Mouse (Mus musculus) spleen, adult 2 months (tissue): ENCODE results near the gene Rapgef5. TPM values are rescaled to one million over a fixed set of nuclear protein-coding genes. Genes with fewer than 3 reads are reported as not detected.

ENCODE experiments used
- DNase-seq, 2 experiments: peaks; one replicate each; pipeline versions ENCODE4 v3.0.0 to v3.0.0-alpha.2; 2012 to 2021; ENCODE audit warnings: low spot score in 2 of 2, low read depth in 1 of 2
- H3K27ac ChIP-seq: fragments of 200-500 bp; 2 replicates; pipeline ENCODE4 v1.5.1; 2012; ENCODE audit warnings: low read length, inconsistent platforms; ENCODE audit not compliant: insufficient read depth
- H3K27me3 ChIP-seq: fragments of 200-500 bp; 2 replicates; pipeline ENCODE4 v1.6.1; 2012; ENCODE audit warnings: mild to moderate bottlenecking, moderate library complexity, low read length, inconsistent platforms; ENCODE audit not compliant: control insufficient read depth, insufficient read depth
- H3K36me3 ChIP-seq: fragments of 200-500 bp; 2 replicates; pipeline ENCODE4 v1.6.1; 2012; ENCODE audit warnings: mild to moderate bottlenecking, low read length, inconsistent platforms; ENCODE audit not compliant: control insufficient read depth, insufficient read depth
- H3K4me1 ChIP-seq: fragments of 200-500 bp; 2 replicates; pipeline ENCODE4 v1.6.1; 2011; ENCODE audit warnings: inconsistent platforms; ENCODE audit not compliant: control insufficient read depth, insufficient read depth, insufficient read length
- H3K4me3 ChIP-seq: fragments of 200-500 bp; 2 replicates; pipeline ENCODE4 v1.5.1; 2011; ENCODE audit warnings: mild to moderate bottlenecking, inconsistent platforms; ENCODE audit not compliant: insufficient read depth, insufficient read length; ENCODE audit errors: extremely low read depth
- CTCF ChIP-seq: fragments of 200-500 bp; IDR thresholded peaks from 2 replicates; pipeline ENCODE4 v1.5.1; 2011; ENCODE audit warnings: mild to moderate bottlenecking, inconsistent platforms; ENCODE audit not compliant: insufficient read depth, insufficient read length, insufficient replicate concordance; ENCODE audit errors: extremely low read depth
- POLR2A ChIP-seq: fragments of 200-500 bp; IDR thresholded peaks from 2 replicates; pipeline ENCODE4 v1.6.1; 2011; ENCODE audit warnings: low read depth, low read length, inconsistent platforms
- whole genome bisulfite sequencing: fragments of 180-500 bp; shearing (Covaris S2); methylation state at CpG from one replicate; pipeline ENCODE4 v1.1.7; 2018; 5-methylcytosine and 5-hydroxymethylcytosine counted together
- polyA plus RNA-seq: library from polyadenylated mRNA; depleted of rRNA; stranded (reverse); fragments of >200 nt; gene quantifications from 2 replicates; pipeline ENCODE4 v1.2.3, GENCODE M21; 2012

Rapgef5 gene
- polyA plus RNA-seq, 1 experiment: 6.9 TPM

DNA sequence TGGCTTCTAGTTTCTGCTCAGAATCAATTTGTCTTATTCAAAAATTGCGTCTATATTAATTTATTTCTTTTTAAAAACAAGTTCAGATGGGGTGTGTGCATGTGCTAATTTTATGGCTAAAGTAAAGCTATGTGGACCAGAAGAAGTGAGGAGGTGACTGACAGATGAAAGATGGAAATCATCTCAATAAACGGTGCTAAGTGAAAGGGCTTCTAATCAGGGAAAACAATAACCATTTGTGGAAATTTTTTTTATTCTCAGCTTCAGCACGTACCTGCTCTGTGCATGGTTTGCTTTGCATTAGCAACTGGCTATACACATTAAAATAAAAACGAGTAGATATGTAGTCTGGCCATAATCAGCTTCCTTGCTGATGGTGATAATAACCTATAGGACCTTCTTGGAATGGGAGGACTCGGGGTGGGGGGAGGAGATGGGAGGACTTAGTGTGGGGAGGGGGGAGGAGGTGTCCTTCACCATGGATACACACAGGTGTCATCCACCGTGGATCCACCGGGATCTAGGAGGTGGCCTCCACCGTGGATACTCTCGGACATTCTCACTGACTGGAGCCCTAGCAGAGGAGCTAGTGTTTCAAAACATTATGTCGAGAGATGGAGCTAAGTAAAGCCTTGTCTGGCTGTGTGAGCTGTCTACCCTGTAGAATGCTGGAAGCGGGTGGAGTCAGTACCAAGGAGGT lies 221.2 kb downstream of the Rapgef5 start:
- TF ChIP-seq CTCF: no peak
- TF ChIP-seq POLR2A: no peak
- WGBS: 88% methylated on average over 11 of the region's 11 CpGs
- Histone ChIP-seq H3K27me3 (no peaks in the 10 kb centered on the region), H3K36me3 (peaks cover 3% of the 10 kb centered on the region; the same call in 1 of the 2 replicates), H3K4me3 (no peak overlapping the region), H3K4me1 (peaks cover 5% of the 10 kb centered on the region), H3K27ac (no peak overlapping the region)
- no peak for DNase-seq

GRCm38 (mm10) chr12:117742487-117742886 lies 226.2 kb downstream of the Rapgef5 start:
- no peak for TF ChIP-seq CTCF
- no peaks in the 10 kb centered on the region for H3K27me3 ChIP-seq
- DNase-seq: no peak
- peaks cover 6% of the 10 kb centered on the region; the same call in 1 of the 2 replicates for H3K4me1 ChIP-seq
- WGBS: 87% methylated on average over 1 of the region's 1 CpGs
- H3K27ac ChIP-seq: no peak overlapping the region
- no peak overlapping the region for H3K4me3 ChIP-seq
- peaks cover 3% of the 10 kb centered on the region; the same call in 1 of the 2 replicates for H3K36me3 ChIP-seq

- no peaks in the 10 kb centered on the region for H3K27me3 ChIP-seq
- WGBS: 18% methylated on average over 8 of the region's 8 CpGs
- no peak for TF ChIP-seq CTCF
- no peak for TF ChIP-seq POLR2A
- peaks cover 6% of the 10 kb centered on the region; the same call in 1 of the 2 replicates for H3K4me1 ChIP-seq
- no peak for DNase-seq
- H3K27ac ChIP-seq: no peak overlapping the region
- H3K36me3 ChIP-seq: peaks cover 3% of the 10 kb centered on the region; the same call in 1 of the 2 replicates
- no peak overlapping the region for H3K4me3 ChIP-seq
These were observed 228.6 kb downstream of the Rapgef5 start for GRCm38 (mm10) chr12:117744580-117745483.

GRCm38 (mm10) chr12:117746611-117747010 lies 230.3 kb downstream of the Rapgef5 start:
- WGBS: 95% methylated on average over 7 of the region's 7 CpGs
- TF ChIP-seq CTCF (no peak), POLR2A (no peak)
- H3K4me3 ChIP-seq: no peak overlapping the region
- H3K36me3 ChIP-seq: no peaks in the 10 kb centered on the region
- no peak overlapping the region for H3K27ac ChIP-seq
- H3K4me1 ChIP-seq: peaks cover 6% of the 10 kb centered on the region; the same call in 1 of the 2 replicates
- no peak for DNase-seq
- no peaks in the 10 kb centered on the region for H3K27me3 ChIP-seq

- Histone ChIP-seq H3K36me3 (peaks cover 1% of the 10 kb centered on the region; the same call in 1 of the 2 replicates), H3K27me3 (no peaks in the 10 kb centered on the region), H3K4me1 (no peaks in the 10 kb centered on the region), H3K27ac (no peak overlapping the region), H3K4me3 (no peak overlapping the region)
- no peak for TF ChIP-seq POLR2A
- no peak for TF ChIP-seq CTCF
- no peak for DNase-seq
- WGBS: 92% methylated on average over 9 of the region's 9 CpGs
These were observed 234.8 kb downstream of the Rapgef5 start for GRCm38 (mm10) chr12:117751045-117751444.

DNA sequence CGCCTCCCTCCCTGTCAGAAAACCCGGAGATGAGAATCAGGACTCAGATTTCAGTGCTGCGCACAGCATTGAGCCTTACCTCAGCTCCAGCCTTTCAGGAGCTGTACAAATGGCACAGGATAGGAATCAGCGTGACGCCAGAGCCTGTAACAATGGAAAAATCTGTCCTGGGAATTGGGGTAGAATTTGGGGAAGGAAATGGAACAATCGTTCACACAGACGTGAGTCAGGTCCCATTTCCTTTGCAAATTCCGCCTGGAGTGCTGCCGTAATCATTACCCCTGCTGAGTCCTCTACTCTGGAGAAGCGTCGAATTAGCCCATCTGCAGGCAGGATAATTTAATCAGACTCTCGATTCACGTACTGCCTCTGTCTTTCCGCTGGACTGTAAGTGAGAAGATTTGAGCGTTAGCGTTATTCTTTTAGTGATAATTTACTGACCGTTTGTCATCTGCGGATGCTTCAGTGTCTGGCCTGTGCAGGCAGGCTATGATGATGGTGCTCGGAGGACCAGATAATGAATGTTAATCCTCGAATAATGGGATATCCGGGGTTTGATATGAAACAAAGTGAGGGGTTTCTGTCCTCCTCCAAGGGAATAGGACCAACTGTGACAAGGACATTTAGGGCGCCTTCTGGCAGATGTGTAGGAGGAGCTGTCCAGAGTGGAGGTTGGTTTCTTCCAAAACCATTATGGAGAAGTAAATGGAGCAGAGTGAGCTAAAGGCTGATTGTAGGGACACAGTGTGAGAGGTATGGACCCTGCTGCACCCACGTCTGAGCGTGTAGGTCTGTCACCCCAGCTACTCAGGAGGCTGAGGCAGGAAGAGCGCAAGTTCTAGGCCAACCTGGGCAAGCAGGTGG lies 235.5 kb downstream of the Rapgef5 start:
- Histone ChIP-seq H3K27ac (no peak overlapping the region), H3K4me1 (no peaks in the 10 kb centered on the region), H3K27me3 (no peaks in the 10 kb centered on the region), H3K36me3 (peaks cover 1% of the 10 kb centered on the region; the same call in 1 of the 2 replicates), H3K4me3 (no peak overlapping the region)
- 90% methylated on average over 25 of the region's 25 CpGs for WGBS
- TF ChIP-seq CTCF (no peak), POLR2A (no peak)
- DNase-seq: no peak
